Mouse (Mus musculus): Measurements from ENCODE around the gene C1qtnf4. TPM values are rescaled to one million over a fixed set of nuclear protein-coding genes. Genes with fewer than 3 reads are reported as not detected.
A peak's percentile ranks its signal among the peaks of the same experiment; 100 is the strongest.

C1qtnf4 gene
- polyA plus RNA-seq, 1 experiment = 0.04 TPM

- Histone ChIP-seq H3K36me3 (ENCODE audit: control insufficient read depth, insufficient read depth) (peaks cover 16% of the 10 kb centered on the region), H3ac (ENCODE audit: control insufficient read depth, insufficient read length) (no peak overlapping the region), H3K4me3 (peak overlapping the region; percentile 82), H3K27me3 (ENCODE audit: control insufficient read depth, insufficient read depth, insufficient read length) (no peaks in the 10 kb centered on the region), H3K4me2 (ENCODE audit: low read depth) (peak overlapping the region; percentile 100), H3K79me2 (ENCODE audit: control insufficient read depth, insufficient read depth) (peaks cover 37% of the 10 kb centered on the region)
- TF ChIP-seq POLR2AphosphoS2 (IDR thresholded peaks at IDR 0.05; ENCODE audit: insufficient read length, low read depth) = no peak
- no peak for TF ChIP-seq POLR2A (IDR thresholded peaks at IDR 0.05; ENCODE audit: insufficient read length, low read depth)
- TF ChIP-seq CEBPB (IDR thresholded peaks at IDR 0.05; ENCODE audit: insufficient read depth, poor library complexity, severe bottlenecking) = 0 out of 2 replicates have a peak, but pooled peaks have one; percentile 13
These were observed 17.7 kb downstream of the C1qtnf4 start for GRCm38 (mm10) chr2:90903398-90903797.

DNA sequence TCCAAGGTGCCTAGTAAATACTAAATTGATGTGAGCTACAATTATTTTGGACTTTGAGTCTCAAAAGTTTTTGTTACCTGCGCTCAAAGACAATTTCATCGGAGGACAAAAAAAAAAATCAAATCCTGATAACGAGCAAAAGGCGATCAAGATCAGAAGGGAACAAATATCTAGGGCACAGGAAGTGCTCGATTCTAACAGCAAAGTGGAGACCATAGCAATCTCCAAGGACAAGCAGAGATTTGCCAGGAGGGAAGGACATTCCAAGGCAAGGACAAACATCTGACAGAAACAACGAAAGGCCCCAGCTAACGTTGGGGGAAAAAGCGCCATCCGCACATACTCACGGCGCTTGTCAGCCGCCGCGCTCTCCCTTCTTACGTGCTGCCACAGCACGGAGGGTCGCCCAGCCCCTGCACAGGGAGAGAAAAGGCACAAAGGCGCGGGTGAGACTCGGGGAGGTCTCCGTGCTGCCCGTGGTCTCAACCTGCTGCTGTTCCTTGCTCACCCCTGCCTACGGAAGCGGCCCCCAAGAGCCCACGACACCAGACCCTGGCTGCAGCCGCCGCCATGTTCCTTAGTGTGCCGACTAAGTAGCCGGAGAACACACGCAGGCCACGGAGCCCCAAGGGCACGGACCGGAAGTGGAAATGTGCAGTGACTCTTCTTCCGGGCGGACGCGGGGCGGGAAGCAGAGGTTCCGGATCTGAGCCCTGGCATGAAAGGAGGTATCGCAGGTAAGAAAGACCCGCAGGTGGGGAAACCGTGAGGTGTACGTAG is 18.6 kb downstream of the C1qtnf4 start, which contains the start of the genes Kbtbd4 and Ndufs3:
Kbtbd4 (plus strand) TSS at position 665 of the 780 bp plus-strand sequence.
Ndufs3 (minus strand) TSS at position 752 of the 780 bp plus-strand sequence.
- TF ChIP-seq MAX (IDR thresholded peaks at IDR 0.05; ENCODE audit: low read depth) (no peak), E2F4 (IDR thresholded peaks at IDR 0.05; ENCODE audit: insufficient read depth) (peak; percentile 46), MYOD1 (IDR thresholded peaks at IDR 0.05; ENCODE audit: control insufficient read depth in 1 of 3, insufficient read length in 2 of 3, low read depth in 2 of 3) (peak in 1 of 3 experiments; percentile 24), POLR2AphosphoS2 (IDR thresholded peaks at IDR 0.05; ENCODE audit: insufficient read length, low read depth) (peak; percentile 92), MYOG (IDR thresholded peaks at IDR 0.05; ENCODE audit: control insufficient read depth in 1 of 3, insufficient read depth in 1 of 3, insufficient read length in 2 of 3, low read depth in 2 of 3) (peak in 1 of 3 experiments; percentile 47), POLR2A (IDR thresholded peaks at IDR 0.05; ENCODE audit: insufficient read length, low read depth) (peak; percentile 93)
- H3K4me2 ChIP-seq (ENCODE audit: low read depth) = peak within 1 kb of the TSS; percentile 100
- H3K36me3 ChIP-seq (ENCODE audit: control insufficient read depth, insufficient read depth) = peaks cover 11% of the 10 kb centered on the region
- peaks cover 37% of the 10 kb centered on the region for H3K79me2 ChIP-seq (ENCODE audit: control insufficient read depth, insufficient read depth)
- peak within 1 kb of the TSS; percentile 58 for H3ac ChIP-seq (ENCODE audit: control insufficient read depth, insufficient read length)
- H3K27me3 ChIP-seq (ENCODE audit: control insufficient read depth, insufficient read depth, insufficient read length) = no peaks in the 10 kb centered on the region
- peak within 1 kb of the TSS; percentile 82 for H3K4me3 ChIP-seq

DNA sequence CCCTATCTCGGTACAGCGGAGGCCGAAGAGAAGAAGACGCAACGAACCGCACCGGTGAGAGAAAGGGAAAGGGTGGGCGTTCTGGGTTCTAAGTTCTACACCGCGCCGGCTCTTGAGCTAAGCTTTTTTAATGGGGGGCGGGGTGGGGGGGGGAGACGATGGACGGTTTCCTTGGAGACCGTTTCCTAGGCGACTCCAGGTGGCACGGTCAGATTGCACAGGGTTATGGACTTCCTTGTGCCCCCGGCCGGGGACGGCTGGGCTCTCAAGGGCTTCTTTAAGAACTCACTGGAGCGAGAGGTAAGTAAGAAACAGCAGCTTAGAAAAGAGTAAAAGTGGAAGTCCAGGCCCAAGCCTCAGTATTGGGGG is 19.2 kb downstream of the C1qtnf4 start:
- Histone ChIP-seq H3K4me2 (ENCODE audit: low read depth) (peak overlapping the region; percentile 94), H3K27me3 (ENCODE audit: control insufficient read depth, insufficient read depth, insufficient read length) (no peaks in the 10 kb centered on the region), H3K4me3 (peak overlapping the region; percentile 82), H3K36me3 (ENCODE audit: control insufficient read depth, insufficient read depth) (peaks cover 17% of the 10 kb centered on the region), H3ac (ENCODE audit: control insufficient read depth, insufficient read length) (peak overlapping the region; percentile 58), H3K79me2 (ENCODE audit: control insufficient read depth, insufficient read depth) (peaks cover 37% of the 10 kb centered on the region)
- no peak for TF ChIP-seq SRF (IDR thresholded peaks at IDR 0.05; ENCODE audit: control insufficient read depth, insufficient read length, low read depth)
- no peak for TF ChIP-seq CEBPB (IDR thresholded peaks at IDR 0.05; ENCODE audit: insufficient read depth, poor library complexity, severe bottlenecking)
- no peak for TF ChIP-seq E2F4 (IDR thresholded peaks at IDR 0.05; ENCODE audit: insufficient read depth)
- no peak for TF ChIP-seq REST (IDR thresholded peaks at IDR 0.05; ENCODE audit: insufficient read depth, insufficient read length)
- TF ChIP-seq USF1 (IDR thresholded peaks at IDR 0.05; ENCODE audit: low read depth) = no peak
- TF ChIP-seq POLR2A (IDR thresholded peaks at IDR 0.05; ENCODE audit: insufficient read length, low read depth) = no peak
- no peak for TF ChIP-seq MAX (IDR thresholded peaks at IDR 0.05; ENCODE audit: low read depth)
- no peak for TF ChIP-seq MYOD1 (IDR thresholded peaks at IDR 0.05; ENCODE audit: control insufficient read depth in 1 of 3, insufficient read length in 2 of 3, low read depth in 2 of 3)
- TF ChIP-seq MYOG (IDR thresholded peaks at IDR 0.05; ENCODE audit: control insufficient read depth in 1 of 3, insufficient read depth in 1 of 3, insufficient read length in 2 of 3, low read depth in 2 of 3) = no peak
- TF ChIP-seq TCF12 (IDR thresholded peaks at IDR 0.05; ENCODE audit: insufficient read depth, poor library complexity, severe bottlenecking) = no peak
- TF ChIP-seq POLR2AphosphoS2 (IDR thresholded peaks at IDR 0.05; ENCODE audit: insufficient read length, low read depth) = no peak
- TF ChIP-seq TCF3 (IDR thresholded peaks at IDR 0.05; ENCODE audit: insufficient read length, low read depth) = no peak

DNA sequence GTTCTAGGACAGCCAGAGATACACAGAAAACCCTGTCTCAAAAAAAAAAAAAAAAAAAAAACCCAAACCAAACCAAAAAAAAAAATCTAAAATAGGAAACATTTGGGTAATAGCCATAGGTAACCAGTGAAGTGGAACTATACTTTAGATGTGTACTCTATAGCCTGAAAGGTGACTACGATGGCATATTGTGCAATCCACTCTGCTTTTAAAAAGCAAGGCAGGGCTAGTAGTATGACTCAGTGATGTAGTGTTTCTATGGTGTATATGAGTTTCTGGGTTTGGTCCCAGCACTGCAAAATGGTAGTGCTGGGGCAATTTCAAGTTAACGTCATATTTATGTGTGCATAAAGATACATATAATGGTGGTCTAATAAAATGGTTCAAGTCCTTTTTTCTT is 21.1 kb downstream of the C1qtnf4 start:
- Histone ChIP-seq H3K4me3 (no peak overlapping the region), H3K27me3 (ENCODE audit: control insufficient read depth, insufficient read depth, insufficient read length) (no peaks in the 10 kb centered on the region), H3K4me2 (ENCODE audit: low read depth) (no peak overlapping the region), H3K79me2 (ENCODE audit: control insufficient read depth, insufficient read depth) (peaks cover 37% of the 10 kb centered on the region), H3K36me3 (ENCODE audit: control insufficient read depth, insufficient read depth) (peaks cover 29% of the 10 kb centered on the region), H3ac (ENCODE audit: control insufficient read depth, insufficient read length) (no peak overlapping the region)
- no peak for TF ChIP-seq TCF3 (IDR thresholded peaks at IDR 0.05; ENCODE audit: insufficient read length, low read depth)
- no peak for TF ChIP-seq POLR2AphosphoS2 (IDR thresholded peaks at IDR 0.05; ENCODE audit: insufficient read length, low read depth)
- peak; percentile 32; the same call in 1 of the 2 replicates for TF ChIP-seq CEBPB (IDR thresholded peaks at IDR 0.05; ENCODE audit: insufficient read depth, poor library complexity, severe bottlenecking)
- TF ChIP-seq MYOG (IDR thresholded peaks at IDR 0.05; ENCODE audit: control insufficient read depth in 1 of 3, insufficient read depth in 1 of 3, insufficient read length in 2 of 3, low read depth in 2 of 3) = no peak
- no peak for TF ChIP-seq TCF12 (IDR thresholded peaks at IDR 0.05; ENCODE audit: insufficient read depth, poor library complexity, severe bottlenecking)

- Histone ChIP-seq H3ac (ENCODE audit: control insufficient read depth, insufficient read length) (no peak overlapping the region), H3K79me2 (ENCODE audit: control insufficient read depth, insufficient read depth) (peaks cover 30% of the 10 kb centered on the region), H3K4me2 (ENCODE audit: low read depth) (no peak overlapping the region), H3K27me3 (ENCODE audit: control insufficient read depth, insufficient read depth, insufficient read length) (no peaks in the 10 kb centered on the region), H3K4me3 (no peak overlapping the region), H3K36me3 (ENCODE audit: control insufficient read depth, insufficient read depth) (peaks cover 32% of the 10 kb centered on the region)
- no peak for TF ChIP-seq MAX (IDR thresholded peaks at IDR 0.05; ENCODE audit: low read depth)
- no peak for TF ChIP-seq REST (IDR thresholded peaks at IDR 0.05; ENCODE audit: insufficient read depth, insufficient read length)
- TF ChIP-seq SRF (IDR thresholded peaks at IDR 0.05; ENCODE audit: control insufficient read depth, insufficient read length, low read depth) = no peak
- TF ChIP-seq USF1 (IDR thresholded peaks at IDR 0.05; ENCODE audit: low read depth) = no peak
- no peak for TF ChIP-seq MYOD1 (IDR thresholded peaks at IDR 0.05; ENCODE audit: control insufficient read depth in 1 of 3, insufficient read length in 2 of 3, low read depth in 2 of 3)
- TF ChIP-seq TCF3 (IDR thresholded peaks at IDR 0.05; ENCODE audit: insufficient read length, low read depth) = no peak
- TF ChIP-seq TCF12 (IDR thresholded peaks at IDR 0.05; ENCODE audit: insufficient read depth, poor library complexity, severe bottlenecking) = no peak
- no peak for TF ChIP-seq MYOG (IDR thresholded peaks at IDR 0.05; ENCODE audit: control insufficient read depth in 1 of 3, insufficient read depth in 1 of 3, insufficient read length in 2 of 3, low read depth in 2 of 3)
- TF ChIP-seq E2F4 (IDR thresholded peaks at IDR 0.05; ENCODE audit: insufficient read depth) = no peak
- TF ChIP-seq POLR2A (IDR thresholded peaks at IDR 0.05; ENCODE audit: insufficient read length, low read depth) = no peak
- TF ChIP-seq CEBPB (IDR thresholded peaks at IDR 0.05; ENCODE audit: insufficient read depth, poor library complexity, severe bottlenecking) = no peak
- TF ChIP-seq POLR2AphosphoS2 (IDR thresholded peaks at IDR 0.05; ENCODE audit: insufficient read length, low read depth) = no peak
These were observed 25.2 kb downstream of the C1qtnf4 start for GRCm38 (mm10) chr2:90910861-90911260.
